Mouse (Mus musculus): ENCODE data around the gene Vmn1r127.
"Not testable (repeated sequence)": the region's sequence is repeated elsewhere in the genome, so short reads cannot be mapped to it uniquely, and the experiment has no call there.

- TF ChIP-seq FLI1 (IDR thresholded peaks at IDR 0.05; ENCODE audit: low read length); GATA1 (IDR thresholded peaks at IDR 0.05; ENCODE audit: borderline replicate concordance, low read length): not testable (repeated sequence)
Observed at GRCm38 (mm10) chr7:21301367-21301766, 18.3 kb downstream of the Vmn1r127 start, which contains the start of gene Vmn1r126.
